Mouse (Mus musculus) liver, adult 2 months (tissue): ENCODE results near the gene Kank2.

ENCODE experiments used
- CTCF ChIP-seq: fragments of 200-500 bp; IDR thresholded peaks from 2 replicates; pipeline ENCODE4 v1.5.1; 2011; ENCODE audit warnings: low read depth, low read length, control low read depth
- POLR2A ChIP-seq: fragments of 200-500 bp; IDR thresholded peaks from 2 replicates; pipeline ENCODE4 v1.6.1; 2011; ENCODE audit warnings: low read length, control low read depth; ENCODE audit not compliant: insufficient read depth; ENCODE audit errors: extremely low read depth

DNA sequence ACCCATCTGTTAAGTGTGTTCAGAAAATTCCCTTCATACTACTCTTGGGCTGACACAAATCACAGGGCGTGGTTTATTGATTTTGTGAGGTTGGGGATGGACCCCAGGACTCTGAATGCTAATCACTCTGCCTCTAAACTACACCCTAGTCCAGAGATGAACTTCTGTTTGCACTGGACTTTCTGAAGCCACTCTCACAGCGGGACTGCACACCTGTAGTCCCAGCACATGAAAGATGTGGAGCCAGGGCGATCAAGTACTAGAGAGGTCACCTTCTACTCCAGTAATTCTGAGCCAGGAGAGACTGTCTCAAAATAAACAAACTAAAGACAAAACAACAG lies 436 bp upstream of the Kank2 start:
- no peak for TF ChIP-seq POLR2A
- no peak for TF ChIP-seq CTCF
